Mouse (Mus musculus) spleen, adult 2 months (tissue): Measurements from ENCODE around the gene Padi6.

Experiments
- CTCF ChIP-seq: fragments of 200-500 bp; IDR thresholded peaks from 2 replicates; pipeline ENCODE4 v1.5.1; 2011; ENCODE audit warnings: mild to moderate bottlenecking, inconsistent platforms; ENCODE audit not compliant: insufficient read depth, insufficient read length, insufficient replicate concordance; ENCODE audit errors: extremely low read depth
- POLR2A ChIP-seq: fragments of 200-500 bp; IDR thresholded peaks from 2 replicates; pipeline ENCODE4 v1.6.1; 2011; ENCODE audit warnings: low read depth, low read length, inconsistent platforms

GRCm38 (mm10) chr4:140770433-140770832 is 28.0 kb upstream of the Padi6 start:
- TF ChIP-seq CTCF, result no peak
- TF ChIP-seq POLR2A, result no peak
